Mouse (Mus musculus) thymus, postnatal 25 days (tissue): ENCODE results near the gene Il4i1.

Experiments used
- DNase-seq: peaks from one replicate; pipeline ENCODE4 v3.0.0; 2022

Gene Il4i1

DNA sequence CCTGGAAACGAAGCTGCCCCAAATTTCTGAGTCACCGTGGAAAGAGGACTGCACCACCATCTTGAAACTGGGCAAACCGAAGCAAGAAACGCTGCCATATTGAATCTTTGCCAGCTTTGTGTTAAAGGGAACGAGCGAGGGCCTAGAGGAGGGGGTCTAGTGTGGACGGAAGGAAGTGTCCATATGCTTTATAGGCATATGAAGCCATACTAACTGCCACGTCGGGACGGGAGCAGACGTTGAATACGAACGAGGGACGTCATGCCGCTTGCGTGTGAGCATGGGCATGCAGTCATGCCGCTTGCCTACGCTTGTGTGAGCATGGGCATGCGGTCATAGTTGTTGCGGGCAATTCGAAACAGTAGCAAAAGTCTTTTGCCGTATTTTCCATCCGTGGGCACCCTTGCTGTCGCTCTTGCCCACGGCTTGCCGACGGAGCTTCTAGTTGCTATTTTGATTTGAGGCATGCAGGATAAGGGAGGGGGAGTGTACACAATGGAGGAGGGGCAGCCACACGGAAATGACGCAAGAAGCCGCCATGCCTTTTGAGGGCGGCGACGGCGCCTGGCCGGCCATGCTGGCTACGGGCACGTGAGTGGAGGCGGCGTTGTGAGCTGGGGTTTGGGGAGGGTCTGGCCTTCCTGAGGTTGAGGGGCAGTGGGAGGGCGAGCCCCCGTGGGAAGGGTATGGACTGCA, 33.4 kb downstream of the Il4i1 start:
- peak; percentile 89 for DNase-seq

DNA sequence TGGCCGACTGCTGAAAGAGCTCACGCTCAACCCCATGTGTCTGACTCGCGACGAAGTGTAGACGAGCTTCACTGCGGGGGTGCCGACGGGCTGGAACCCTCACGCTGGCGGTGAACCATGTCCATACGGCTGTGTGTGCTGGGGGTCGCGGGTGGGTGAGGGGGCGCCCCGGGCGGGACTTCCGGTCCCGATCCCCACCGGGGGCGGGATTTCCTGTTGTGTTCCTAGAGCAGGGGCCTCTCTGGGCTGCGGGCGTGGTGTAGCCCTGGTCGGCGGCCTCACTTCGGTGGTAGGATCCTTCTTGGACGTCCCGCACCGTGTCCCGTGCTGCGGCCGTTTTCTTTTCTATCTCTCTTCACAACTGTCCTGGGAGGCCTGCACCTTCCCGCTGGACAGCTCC, 34.0 kb downstream of the Il4i1 start:
- DNase-seq = peak; percentile 79

DNA sequence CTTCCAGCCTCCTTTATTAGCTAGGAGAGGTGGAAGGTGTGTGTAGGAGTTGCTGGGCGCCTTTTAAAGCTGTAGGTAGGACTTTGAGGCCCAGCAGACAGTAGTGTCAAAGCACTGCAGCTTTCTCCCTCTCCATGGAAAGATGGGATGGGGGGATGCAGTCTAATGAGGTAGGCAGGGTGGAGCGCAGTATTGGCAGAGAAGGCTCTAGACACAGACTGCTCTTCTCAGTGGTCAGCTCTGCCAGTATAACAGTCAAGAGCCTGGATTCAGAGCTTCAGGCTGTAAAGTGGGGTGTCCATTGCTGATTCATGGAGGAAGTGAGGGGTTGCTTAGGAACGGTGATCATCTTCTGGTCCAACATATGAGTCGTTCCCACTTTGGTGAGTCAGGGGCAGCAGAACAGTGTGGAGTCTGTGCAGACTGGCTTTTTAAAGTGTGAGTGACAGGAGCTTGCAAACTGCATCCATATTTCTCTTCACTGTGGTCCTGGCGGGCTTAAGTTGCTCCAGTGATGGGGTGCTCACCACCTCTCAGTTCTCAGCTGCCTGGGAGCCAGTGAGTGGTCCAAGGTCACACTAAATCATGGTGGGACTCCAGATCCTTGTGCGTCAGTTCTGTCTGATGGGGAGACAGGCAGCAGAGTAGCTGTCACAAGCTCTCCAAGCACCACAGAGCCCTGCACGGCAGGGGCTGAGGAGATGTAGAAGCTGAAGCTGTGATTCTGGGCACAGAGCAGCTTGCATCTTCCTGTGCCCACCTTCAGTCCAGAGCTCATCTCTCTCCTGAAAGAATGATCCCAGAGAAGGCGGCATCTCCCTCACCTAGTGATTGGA, 34.8 kb downstream of the Il4i1 start:
- no peak for DNase-seq

DNA sequence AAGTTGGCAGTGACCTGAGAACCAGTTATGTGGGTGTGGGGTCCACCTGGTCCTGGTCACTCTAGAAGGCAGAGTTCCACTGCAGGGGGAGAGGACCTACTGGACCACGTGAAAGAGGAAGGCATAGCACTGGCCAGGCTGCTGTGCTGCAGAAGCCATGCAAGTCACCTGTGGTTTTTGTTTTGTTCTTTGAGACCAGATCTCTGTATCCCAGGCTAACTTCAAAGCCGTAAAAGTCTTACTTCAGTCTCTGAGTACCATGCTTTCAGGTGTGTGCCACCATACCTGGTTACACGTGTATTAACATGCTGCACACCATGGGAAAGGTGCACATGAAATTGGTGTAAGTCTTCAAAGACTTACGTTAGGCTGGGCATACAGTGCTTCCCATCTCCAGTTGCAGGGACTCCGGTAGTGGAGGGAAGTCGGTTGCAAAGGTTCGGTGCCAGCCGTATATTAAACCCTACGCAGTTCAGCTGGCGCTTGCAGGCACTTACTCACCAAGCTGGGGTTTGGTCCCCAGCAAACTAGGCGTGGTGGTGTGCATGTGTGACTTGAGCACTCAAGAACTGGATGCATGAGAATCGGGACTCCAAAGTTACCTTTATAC, 35.5 kb downstream of the Il4i1 start:
- no peak for DNase-seq

DNA sequence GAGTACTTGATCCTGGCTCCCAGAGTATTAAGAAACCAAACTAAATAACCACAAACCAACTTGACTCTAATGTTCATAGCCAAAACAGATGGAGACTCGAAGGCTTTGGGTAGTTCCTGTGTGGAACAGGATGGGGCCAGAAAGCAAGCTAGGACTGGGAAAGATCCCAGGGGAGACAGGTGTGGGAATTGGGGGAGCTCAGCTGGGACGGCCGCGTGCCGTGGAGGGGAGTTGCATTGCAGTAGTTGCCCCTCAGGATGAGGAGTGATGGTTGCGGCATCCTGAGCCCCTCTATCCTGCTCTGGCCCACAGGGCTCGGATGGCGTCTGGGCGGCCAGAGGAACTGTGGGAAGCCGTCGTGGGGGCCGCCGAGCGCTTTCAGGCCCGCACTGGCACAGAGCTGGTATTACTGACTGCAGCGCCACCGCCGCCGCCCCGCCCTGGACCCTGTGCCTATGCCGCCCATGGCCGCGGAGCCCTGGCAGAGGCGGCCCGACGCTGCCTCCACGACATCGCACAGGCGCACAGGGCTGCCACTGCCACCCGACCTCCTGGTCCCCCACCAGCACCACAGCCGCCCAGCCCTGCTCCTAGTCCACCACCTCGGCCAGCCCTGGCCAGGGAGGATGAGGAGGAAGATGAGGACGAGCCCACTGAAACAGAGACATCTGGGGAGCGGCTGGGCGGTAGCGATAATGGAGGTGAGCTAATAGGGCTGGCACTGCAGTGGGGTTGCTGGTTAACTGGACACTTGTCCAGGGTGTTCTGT, 36.3 kb downstream of the Il4i1 start:
- DNase-seq = no peak

DNA sequence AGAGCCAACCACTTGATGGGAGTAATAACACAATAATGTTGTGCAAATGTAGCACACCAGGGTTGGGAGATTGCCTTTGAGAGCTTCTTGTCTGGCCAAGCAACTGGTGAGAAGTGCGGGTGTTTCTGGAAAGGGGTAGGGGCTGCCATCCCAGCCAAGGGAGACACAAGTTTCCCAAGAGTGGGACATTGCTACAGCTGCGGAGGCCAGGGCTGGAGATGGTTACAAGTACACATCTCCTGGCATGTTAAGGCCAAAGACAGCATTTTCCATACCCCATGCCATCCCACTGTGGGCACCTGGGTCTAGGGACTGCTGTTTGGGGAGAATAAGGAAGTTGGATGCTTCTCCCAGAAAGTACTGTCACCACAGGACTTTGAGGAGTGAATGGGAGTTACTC, 36.9 kb downstream of the Il4i1 start:
- no peak for DNase-seq

DNA sequence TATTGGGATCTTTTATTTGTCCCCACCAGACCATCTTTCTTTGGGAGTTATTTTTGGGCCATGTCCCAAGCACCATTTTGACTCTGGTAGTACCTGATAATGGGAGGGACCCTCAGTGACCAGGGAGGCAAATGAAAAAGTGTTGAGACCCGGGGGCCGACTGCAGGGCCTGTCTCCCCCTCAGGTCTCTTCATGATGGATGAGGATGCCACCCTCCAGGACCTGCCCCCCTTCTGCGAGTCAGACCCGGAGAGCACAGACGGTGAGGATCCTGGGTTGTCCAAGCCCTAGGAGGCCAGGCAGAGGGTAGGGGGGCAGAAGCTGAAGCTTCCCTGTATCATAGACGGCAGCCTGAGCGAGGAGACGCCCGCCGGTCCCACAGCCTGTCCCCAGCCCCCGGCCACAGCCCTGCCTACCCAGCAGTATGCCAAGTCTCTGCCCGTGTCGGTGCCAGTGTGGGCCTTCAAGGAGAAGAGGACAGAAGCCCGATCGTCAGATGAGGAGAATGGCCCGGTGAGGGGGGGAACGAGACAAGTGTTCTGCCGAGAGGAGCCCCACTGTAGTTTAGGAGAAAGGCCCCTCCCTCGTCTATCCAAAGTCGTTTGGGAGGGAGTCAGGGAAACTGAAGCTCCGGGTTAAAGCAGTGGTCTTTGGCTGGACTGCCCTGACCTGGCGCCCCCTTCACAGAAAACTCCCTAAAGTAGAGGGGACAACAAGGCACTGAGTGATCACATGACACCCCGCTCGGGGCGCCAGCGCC, 37.6 kb downstream of the Il4i1 start:
- no peak for DNase-seq

DNA sequence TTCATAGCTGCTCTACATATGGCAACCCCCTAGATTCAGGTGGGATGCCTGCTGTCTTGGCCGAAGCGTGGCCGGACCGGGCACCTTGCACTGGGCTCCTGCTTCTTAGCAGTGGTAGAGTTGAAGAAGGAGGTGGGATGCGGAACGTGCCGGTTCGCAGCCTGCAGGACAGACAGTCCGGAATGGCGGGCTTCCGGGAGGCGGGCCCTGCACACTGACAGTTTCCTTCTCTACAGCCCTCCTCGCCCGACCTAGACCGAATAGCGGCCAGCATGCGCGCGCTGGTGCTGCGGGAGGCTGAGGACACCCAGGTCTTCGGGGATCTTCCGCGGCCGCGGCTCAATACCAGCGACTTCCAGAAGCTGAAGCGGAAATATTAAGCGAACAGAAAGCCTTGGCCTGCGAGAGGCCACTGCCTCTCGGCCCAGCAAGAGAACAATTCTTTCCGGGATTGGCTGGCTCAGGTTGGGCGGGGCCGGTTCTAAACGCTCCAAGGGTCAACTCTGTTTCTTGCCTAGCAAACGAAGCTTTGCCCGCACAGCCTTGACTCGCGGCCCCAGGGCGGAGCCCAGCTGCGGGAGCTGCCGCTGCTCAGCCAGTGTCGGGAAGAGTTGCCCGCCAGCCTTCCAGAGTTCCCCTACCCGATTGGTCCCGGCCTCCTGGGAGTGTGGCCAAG, 38.3 kb downstream of the Il4i1 start:
- peak; percentile 87 for DNase-seq

DNA sequence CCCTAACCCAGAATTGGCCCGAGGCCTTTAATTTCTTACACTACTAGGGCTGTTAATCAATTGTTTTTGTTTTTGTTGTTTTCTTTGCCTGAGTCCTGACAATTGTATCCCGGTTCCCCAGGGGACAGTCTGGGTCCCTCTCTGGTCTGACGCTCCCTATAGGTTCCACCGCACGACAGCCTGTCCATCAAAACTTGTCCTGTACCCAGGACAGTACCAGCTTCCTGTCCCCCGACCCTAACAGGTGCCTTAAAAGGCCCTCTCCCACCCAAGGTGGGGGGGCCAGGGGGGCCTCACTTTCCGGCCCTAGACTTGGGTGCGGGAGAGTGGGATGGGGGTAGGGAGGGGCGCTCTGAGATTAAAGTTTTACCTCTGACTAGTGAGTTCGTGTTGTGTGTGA, 38.8 kb downstream of the Il4i1 start:
- peak; percentile 40 for DNase-seq

DNA sequence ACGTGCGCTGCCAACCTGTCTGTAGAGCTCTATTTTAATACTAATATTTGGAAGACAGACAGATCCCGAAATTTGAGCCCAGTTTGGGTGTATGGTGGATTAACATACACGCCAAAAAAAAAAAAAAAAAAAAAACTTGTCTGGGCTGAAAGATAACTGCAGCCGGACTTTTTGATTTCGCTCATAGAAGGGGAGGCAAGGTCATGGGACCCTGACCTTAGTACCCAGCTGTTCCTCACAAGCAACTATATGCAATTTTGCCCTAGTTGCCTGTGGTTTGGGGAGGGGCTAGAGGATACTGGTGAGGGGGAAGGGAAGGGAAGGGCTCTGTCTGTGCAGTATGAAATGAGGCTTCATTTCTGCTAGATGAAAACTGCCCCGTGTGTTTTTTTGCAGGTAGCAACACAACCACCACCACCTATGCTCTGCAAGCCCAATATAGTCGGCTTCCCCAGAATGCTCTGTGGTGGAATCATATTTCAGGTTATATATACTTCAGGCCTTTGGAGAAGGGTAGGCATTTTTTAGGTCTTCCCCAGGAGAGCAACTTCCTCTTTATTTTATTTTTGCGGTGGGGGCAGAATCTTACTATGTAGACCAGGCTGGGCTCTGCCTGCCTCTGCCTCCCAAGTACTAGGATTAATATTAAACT, 40.2 kb downstream of the Il4i1 start:
- peak; percentile 55 for DNase-seq

DNA sequence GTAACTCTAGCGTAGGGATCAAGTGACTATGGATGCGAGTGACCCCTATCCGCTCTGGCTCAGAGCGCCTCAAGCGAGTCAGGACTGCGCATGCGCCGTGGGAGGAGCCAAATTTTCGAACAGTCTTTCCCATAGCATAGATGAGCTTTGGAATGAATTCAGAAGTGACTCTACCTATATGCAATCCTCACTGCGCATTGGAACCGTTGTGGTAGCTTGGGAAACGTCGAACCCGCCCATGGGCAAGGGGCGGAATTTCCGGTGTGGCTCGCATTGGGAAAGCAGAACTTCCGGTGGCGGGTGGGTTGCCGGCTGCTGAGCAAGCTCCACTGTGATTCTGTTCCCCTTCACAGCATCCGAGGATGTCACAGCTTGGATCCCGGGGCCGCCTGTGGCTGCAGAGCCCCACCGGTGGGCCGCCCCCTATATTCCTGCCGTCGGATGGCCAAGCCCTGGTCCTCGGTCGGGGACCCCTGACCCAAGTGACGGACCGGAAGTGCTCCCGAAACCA, 40.9 kb downstream of the Il4i1 start, which contains the start of gene Pnkp:
Pnkp (plus strand) TSS at position 98 of the 511 bp plus-strand sequence.
- peak; percentile 87 for DNase-seq

DNA sequence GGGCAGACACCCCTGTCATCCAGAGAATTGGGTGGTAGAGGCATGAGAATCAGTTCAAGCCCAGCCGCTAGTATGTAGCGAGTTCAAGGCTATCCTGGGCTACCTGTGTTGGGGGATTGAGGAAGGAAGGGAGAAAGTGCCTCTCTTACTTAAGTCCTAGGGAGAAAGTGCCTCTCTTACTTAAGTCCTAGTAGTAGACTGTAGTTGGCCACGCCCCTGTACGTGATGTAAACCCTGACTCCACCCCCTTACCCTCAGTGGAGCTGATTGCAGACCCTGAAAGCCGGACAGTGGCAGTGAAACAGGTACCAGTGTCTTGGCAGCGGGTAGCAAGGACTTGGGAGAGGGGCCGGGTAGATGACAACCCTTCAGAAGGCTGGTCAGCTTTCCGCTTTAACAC, 41.7 kb downstream of the Il4i1 start:
- no peak for DNase-seq

DNA sequence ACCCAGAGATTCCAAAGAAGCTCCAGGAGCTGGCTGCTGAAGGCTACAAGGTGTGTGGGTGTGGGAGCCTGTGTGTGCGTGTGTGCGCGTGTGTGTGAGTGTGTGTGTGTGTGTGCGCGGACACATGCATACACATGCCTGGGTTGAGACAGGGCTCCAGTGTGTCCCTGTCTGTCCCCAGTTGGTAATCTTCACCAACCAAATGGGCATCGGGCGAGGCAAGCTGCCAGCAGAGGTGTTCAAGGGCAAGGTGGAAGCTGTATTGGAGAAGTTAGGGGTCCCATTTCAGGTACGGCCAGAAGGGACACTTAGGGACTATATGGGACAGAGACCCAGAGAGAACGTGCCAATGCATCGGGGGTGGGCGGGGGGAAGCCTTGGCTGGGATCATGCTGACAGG, 43.7 kb downstream of the Il4i1 start:
- DNase-seq = no peak

DNA sequence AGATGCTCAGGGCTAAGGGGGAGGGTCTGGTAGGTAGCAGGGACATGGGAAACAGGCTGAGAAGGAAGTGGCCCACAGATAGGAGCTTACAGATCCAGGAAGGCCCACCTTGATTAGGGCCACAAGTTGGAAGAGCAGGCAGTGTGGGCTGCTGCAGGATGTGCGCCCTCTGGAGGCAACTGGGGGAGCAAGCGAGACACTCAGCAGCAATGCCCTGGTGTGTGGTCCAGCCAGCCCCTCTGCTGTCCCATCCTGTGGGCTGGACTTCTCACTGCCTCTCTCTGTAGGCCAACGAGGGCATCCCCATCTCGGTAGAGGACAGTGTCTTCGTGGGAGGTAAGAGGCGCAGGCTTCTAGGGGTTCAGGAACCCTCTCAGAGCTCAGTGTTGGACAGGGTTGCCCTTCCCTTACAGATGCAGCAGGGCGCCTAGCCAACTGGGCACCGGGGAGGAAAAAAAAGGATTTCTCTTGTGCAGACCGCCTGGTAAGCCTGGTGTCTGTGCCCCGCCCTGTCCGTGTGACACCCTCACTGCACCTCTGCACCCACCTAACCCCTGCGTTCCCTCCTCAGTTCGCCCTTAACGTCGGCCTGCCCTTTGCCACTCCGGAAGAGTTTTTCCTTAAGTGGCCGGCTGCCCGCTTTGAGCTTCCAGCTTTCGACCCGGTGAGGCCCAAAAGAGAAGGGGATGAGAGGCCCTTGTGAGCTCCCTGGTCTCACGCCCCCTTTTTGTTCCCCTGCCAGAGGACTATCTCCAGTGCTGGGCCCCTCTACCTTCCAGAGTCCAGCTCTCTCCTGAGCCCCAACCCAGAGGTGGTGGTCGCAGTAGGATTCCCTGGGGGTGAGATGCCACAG, 44.6 kb downstream of the Il4i1 start:
- peak; percentile 68 for DNase-seq

DNA sequence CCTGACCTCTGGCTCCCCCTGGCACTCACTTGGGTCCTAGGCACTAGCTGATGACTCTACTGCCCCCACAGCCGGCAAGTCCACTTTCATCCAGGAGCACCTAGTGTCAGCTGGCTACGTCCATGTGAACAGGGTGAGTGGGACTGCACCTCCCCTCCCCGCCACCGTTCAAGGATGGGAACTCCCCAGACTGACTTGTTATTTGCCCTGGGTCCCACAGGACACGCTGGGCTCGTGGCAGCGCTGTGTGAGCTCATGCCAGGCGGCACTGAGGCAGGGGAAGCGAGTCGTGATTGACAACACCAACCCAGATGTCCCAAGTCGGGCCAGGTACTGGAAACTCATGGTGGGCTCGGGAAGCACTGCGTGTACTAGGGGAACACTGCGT, 45.2 kb downstream of the Il4i1 start:
- DNase-seq = no peak

DNA sequence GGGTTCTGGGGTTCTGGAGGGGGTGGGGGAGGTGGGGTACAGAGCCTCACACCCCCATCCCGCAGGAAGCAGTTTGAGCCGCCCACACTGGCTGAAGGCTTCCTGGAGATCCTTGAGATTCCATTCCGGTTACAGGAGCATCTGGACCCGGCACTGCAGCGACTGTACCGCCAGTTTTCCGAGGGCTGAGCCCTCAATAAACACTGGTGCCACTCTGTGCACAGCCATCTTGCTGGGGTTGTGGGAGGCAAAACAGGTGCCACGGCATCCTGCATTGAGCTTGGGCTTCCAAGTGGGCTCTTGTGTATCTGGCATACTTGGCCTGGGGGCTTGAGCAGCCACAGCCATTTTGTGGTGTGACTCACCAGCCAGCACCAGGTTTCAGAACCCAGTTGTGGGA, 46.2 kb downstream of the Il4i1 start:
- no peak for DNase-seq

DNA sequence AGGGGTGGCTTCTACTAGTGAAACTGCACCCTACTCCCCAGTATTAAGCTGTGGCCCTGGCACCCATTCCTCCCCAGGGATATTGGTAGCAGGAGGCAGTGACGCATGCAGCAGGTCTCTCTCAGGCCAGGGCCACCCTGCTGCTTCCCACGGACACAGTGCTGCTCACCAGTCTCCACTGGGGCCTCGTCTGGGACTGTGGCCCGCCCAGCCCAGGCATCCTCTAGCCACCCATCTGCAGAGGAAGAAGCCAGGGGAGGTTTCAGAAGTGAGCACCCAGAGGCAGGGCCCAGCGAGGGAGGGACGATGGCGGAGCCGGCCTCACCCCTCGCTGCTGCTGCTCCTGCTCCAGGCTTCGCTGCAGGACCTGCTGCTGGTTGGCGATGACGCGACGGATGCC, 47.0 kb downstream of the Il4i1 start:
- no peak for DNase-seq

DNA sequence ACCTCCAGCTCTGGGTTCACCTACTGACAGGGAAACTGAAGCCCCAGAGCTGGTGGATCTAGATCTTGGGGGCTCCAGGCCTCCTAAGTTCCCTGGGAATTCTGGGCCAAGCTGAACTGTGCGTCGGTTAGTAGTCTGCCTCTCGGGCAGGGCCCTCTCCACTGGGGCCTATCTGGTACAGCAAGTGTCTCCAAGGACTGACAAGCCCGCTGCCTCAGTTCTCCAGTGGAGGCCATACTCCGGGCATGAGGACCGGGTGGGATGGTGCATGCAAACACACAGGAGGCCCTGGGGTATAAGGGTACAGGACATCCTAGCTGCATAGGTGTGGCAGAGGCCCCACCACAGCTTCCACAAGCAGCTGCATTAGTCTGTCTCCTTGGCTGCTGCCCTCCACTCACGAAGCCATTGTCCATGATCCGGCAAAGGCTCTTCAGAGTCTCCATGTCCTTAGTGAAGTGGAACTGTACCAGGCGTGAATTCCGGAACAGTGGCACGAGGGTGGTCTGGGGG, 47.9 kb downstream of the Il4i1 start:
- no peak for DNase-seq

DNA sequence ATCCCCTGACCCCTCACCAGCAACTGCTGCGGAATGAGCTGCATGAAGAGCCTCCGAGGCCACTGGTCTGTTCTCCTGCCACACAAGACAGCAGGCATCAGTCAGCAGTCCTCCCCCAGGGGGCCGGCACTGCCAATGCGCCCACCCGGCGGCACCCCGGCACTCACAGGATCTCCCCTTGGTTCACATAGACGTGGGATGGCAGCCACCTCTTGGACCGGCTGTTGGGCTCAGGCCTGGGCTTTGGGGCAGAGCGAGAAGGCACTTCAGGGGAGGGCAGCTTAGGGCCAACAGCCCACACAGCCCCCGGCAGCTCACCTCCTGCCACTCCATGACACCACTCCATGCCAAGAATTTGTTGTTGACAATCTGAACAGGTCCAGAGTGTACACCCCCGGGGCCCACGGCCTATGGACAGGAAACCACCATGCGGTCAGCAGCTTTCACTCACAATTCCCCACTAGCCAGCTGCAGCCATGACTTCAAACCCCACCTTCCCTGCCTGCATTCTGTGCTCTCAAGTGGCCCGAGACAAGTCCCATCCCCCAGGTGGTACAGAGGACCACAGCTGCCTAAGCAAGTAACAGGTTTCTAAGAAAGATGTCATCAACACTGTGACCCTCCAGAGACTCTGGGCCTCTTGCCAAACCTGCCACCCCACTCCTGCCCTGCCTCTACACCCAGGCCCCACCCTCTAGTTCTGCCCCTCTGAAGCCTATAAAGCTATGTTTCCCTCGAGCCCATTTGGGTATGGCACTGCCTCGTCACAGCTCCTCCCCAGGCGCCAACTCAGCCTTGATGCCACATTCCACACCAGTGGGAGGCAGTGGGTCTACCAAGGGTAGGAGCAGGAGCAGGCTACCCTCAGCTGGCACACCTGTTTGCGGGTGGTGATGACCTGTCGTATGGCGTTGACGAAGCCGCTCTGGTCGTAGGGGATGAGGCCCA, 48.7 kb downstream of the Il4i1 start:
- no peak for DNase-seq
